Mouse (Mus musculus) kidney, adult 2 months (tissue): ENCODE measurements around the gene Spock1. TPM values are rescaled to one million over a fixed set of nuclear protein-coding genes. Genes with fewer than 3 reads are reported as not detected.

ENCODE experiments used
- DNase-seq: peaks from one replicate; pipeline ENCODE4 v3.0.0; 2021
- H3K27ac ChIP-seq: fragments of 200-500 bp; 2 replicates; pipeline ENCODE4 v1.5.1; 2012; ENCODE audit warnings: low read depth, low read length, control low read depth, inconsistent platforms; ENCODE audit not compliant: insufficient read depth
- H3K27me3 ChIP-seq: fragments of 200-500 bp; replicated peaks from 2 replicates; pipeline ENCODE4 v1.6.1; 2012; ENCODE audit warnings: mild to moderate bottlenecking, moderate library complexity, low read length, inconsistent platforms; ENCODE audit not compliant: control insufficient read depth, insufficient read depth
- H3K36me3 ChIP-seq: fragments of 200-500 bp; 2 replicates; pipeline ENCODE4 v1.6.1; 2012; ENCODE audit warnings: mild to moderate bottlenecking, moderate library complexity, low read length, inconsistent platforms; ENCODE audit not compliant: control insufficient read depth, insufficient read depth
- H3K4me1 ChIP-seq: fragments of 200-500 bp; 2 replicates; pipeline ENCODE4 v1.6.1; 2011; ENCODE audit warnings: low read length; ENCODE audit not compliant: control insufficient read depth, insufficient read depth
- H3K4me3 ChIP-seq: fragments of 200-500 bp; 2 replicates; pipeline ENCODE4 v1.5.1; 2011; ENCODE audit warnings: mild to moderate bottlenecking, low read depth, low read length, control low read depth; ENCODE audit not compliant: insufficient read depth
- CTCF ChIP-seq: fragments of 200-500 bp; conservative IDR thresholded peaks from 2 replicates; pipeline ENCODE4 v1.5.1; 2011; ENCODE audit warnings: low read depth, mild to moderate bottlenecking, control low read depth, low read length, moderate library complexity, mixed read lengths; ENCODE audit not compliant: insufficient read depth, insufficient read length
- POLR2A ChIP-seq: fragments of 200-500 bp; IDR thresholded peaks from one replicate; pipeline ENCODE4 v1.6.1; 2011; ENCODE audit warnings: low read depth, low read length, control low read depth
- WGBS: fragments of 180-500 bp; shearing (Covaris S2); methylation state at CpG from one replicate; pipeline ENCODE4 v1.1.7; 2018; 5-methylcytosine and 5-hydroxymethylcytosine counted together
- polyA plus RNA-seq: library from polyadenylated mRNA; depleted of rRNA; stranded (reverse); fragments of >200 nt; gene quantifications from 2 replicates; pipeline ENCODE4 v1.2.3, GENCODE M21; 2012

Spock1 gene
- polyA plus RNA-seq, 1 experiment, result 0.19 TPM

DNA sequence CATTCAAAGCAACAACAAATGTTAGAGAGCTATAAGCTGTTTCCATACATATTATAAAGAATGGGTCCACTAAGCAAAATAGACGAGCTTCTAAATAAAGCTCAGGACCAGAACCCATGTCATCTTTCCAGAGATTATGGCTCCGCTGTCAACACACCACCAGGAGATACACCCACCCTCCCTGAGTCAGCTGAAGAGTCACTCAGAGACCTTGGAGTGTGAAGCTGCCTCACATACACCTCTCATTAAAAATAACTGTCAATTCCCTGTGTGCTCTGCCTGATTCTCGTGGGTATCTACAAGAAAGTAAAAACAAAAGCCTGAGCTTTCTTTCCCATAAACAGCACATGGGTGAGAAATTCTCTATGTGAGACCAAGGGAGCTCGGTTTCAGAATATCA is 43.1 kb downstream of the Spock1 start:
- DNase-seq, result no peak
- Histone ChIP-seq H3K36me3 (no peaks in the 10 kb centered on the region), H3K4me1 (no peaks in the 10 kb centered on the region), H3K4me3 (no peak overlapping the region), H3K27me3 (no peaks in the 10 kb centered on the region), H3K27ac (no peak overlapping the region)
- WGBS, result 67% methylated on average over 4 of the region's 4 CpGs
- TF ChIP-seq CTCF (no peak), POLR2A (no peak)

DNA sequence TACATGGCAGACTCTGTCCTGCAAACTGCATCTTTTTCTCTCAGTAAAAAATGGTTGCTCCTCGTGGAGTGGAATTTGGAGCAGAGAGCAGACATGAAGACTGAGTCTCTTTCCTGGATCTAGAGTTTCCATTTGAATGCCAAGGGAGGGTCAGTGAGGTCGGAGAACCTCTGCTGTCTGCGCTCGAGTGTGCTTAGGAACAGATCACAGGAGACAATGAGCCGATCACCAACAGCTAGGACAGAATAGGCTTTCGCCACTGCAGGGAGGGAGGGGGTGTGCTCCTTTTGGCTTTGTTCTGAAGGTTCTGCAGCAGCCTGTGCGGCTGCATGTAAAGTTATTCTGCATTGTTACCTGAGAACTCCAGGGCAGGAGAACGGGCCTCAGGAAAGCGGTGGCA is 49.6 kb downstream of the Spock1 start:
- no peak for TF ChIP-seq POLR2A
- no peak overlapping the region for H3K4me3 ChIP-seq
- H3K36me3 ChIP-seq, result no peaks in the 10 kb centered on the region
- no peaks in the 10 kb centered on the region for H3K27me3 ChIP-seq
- 46% methylated on average over 9 of the region's 9 CpGs for WGBS
- no peak for DNase-seq
- no peaks in the 10 kb centered on the region for H3K4me1 ChIP-seq
- H3K27ac ChIP-seq, result no peak overlapping the region

DNA sequence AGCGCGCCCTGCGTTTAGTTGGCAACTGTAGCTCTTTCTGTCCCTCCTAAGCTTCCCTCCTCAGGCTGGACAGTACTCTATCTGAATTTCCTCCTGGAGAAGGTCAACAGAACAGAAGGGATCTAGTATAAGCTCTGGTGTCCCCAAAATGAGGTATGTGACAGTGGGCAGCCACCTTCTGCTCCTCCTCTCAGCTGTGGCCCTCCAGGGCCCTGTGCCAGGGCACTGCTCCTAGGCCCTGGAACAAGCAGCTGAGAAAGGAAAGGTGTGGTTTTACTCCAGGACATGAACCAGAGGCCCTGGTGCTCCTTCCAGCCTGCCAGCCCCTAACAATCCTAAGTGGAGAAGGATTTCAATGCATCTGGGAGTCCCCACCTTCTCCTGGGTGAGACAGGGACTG is 51.1 kb downstream of the Spock1 start:
- no peaks in the 10 kb centered on the region for H3K27me3 ChIP-seq
- H3K4me3 ChIP-seq, result no peak overlapping the region
- no peak overlapping the region for H3K27ac ChIP-seq
- H3K4me1 ChIP-seq, result no peaks in the 10 kb centered on the region
- TF ChIP-seq CTCF, result no peak
- TF ChIP-seq POLR2A, result no peak
- WGBS, result 90% methylated on average over 3 of the region's 3 CpGs
- H3K36me3 ChIP-seq, result no peaks in the 10 kb centered on the region
- no peak for DNase-seq

DNA sequence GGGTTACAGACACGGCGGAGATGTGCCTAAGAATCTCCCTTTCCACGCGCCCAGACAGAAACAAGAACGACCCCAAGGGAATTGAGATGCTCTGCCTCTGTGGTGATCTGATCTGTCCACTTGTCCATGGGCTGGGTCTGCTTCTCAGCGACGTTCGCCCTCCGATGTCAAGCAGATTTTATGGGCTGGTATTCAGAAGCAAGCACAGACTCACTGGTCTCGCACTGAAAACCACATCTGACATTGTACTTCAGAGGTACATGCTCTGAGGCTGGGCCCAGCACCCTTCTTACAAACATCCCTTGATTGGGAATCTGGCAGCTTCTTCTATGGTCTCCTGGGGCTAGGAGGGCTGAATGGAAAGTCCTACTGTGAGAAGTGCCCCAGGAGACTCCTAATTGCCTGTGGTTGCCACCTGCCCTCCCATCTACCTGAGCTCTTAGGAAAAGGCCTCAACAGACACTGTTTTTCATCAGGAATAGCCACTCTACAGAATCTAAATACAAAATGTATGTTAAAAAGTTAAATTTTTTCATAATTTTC is 51.8 kb downstream of the Spock1 start:
- TF ChIP-seq POLR2A (no peak), CTCF (no peak)
- Histone ChIP-seq H3K36me3 (no peaks in the 10 kb centered on the region), H3K4me3 (no peak overlapping the region), H3K27ac (no peak overlapping the region), H3K27me3 (no peaks in the 10 kb centered on the region), H3K4me1 (no peaks in the 10 kb centered on the region)
- WGBS, result 68% methylated on average over 10 of the region's 10 CpGs
- no peak for DNase-seq

DNA sequence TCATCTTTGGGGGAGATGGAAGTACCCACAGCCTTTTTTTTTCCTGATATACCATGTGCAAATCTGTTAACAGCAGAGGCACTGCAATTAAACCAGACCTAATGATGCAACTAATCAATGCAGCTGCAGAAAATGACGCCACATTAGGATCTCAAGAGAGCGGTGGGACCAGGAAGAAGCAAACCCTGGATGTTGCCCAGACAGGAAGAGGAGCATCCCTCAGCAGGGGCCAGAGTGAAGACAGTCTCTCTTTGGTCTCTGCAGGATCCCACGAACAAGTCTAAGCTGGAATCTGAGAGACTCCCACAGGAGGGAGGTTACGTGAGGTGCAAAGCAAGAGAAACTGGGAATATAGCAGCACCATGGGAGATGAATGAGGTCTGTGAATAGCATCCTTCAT is 52.4 kb downstream of the Spock1 start:
- 59% methylated on average over 4 of the region's 4 CpGs for WGBS
- Histone ChIP-seq H3K27me3 (no peaks in the 10 kb centered on the region), H3K4me3 (no peak overlapping the region), H3K4me1 (no peaks in the 10 kb centered on the region), H3K27ac (no peak overlapping the region), H3K36me3 (no peaks in the 10 kb centered on the region)
- TF ChIP-seq CTCF, result no peak
- no peak for DNase-seq

DNA sequence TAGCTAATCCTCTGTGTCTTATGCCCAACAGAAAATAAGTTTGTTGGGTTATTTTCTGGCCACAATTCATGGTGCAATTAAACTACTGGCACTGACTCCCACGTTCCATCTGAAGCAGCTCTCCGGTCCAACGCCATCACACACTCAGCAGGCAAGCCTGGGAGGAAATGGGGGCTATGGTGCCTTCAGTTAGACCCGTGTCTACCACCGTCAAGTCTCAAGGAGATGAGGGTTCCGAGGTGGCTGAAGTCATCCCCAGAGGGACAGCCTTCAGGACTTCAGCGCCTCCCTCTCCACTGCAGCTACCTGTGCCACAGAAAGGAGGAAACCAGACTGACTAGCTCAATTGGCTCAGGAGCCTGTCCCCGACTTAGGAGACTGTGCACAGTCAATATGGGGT is 53.7 kb downstream of the Spock1 start:
- TF ChIP-seq POLR2A, result no peak
- TF ChIP-seq CTCF, result no peak
- WGBS, result 57% methylated on average over 8 of the region's 8 CpGs
- H3K27ac ChIP-seq, result no peak overlapping the region
- H3K4me3 ChIP-seq, result no peak overlapping the region
- no peaks in the 10 kb centered on the region for H3K4me1 ChIP-seq
- H3K36me3 ChIP-seq, result no peaks in the 10 kb centered on the region
- no peaks in the 10 kb centered on the region for H3K27me3 ChIP-seq
- no peak for DNase-seq

DNA sequence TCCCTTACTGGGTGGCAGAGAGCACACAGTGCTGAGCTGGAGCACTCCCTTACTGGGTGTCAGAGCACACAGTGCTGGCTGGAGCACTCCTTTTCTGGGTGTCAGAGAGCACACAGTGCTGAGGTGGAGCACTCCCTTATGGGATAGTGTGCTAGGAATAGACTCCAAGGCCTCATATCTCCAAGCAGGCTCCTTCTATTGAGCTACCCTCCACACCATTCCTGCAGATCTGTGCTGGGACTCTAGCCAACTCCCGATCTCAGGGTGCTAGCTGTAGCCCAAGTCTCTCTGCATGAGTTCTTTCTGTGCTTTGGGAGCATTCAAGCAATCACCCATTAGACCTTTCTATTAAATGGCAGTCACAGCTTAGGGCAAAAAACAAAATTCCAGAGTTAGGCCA is 54.5 kb downstream of the Spock1 start:
- Histone ChIP-seq H3K36me3 (no peaks in the 10 kb centered on the region), H3K4me1 (no peaks in the 10 kb centered on the region), H3K27me3 (no peaks in the 10 kb centered on the region), H3K4me3 (no peak overlapping the region), H3K27ac (no peak overlapping the region)
- DNase-seq, result no peak
- TF ChIP-seq CTCF (no peak), POLR2A (no peak)
- 33% methylated on average over 1 of the region's 1 CpGs for WGBS

DNA sequence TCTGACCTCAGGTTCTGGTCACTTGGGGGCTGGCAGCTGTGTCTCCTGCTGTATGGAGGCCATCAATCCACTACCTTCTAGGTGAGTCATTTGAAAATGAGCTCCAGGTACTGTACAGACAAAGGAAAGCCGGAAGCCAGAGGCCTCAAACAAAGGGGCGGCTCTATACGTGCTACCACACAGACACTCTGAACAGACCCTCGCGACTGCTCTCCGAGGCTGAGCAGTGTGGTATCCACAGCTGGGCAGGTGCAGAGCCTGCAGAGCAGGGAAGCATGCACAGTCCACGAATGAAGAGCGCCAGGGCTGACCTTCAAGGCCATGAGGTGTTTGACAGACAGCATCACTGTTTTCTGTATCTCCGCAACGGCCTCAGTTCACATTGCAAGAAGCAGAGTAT is 55.0 kb downstream of the Spock1 start:
- H3K27ac ChIP-seq, result no peak overlapping the region
- H3K36me3 ChIP-seq, result no peaks in the 10 kb centered on the region
- H3K4me3 ChIP-seq, result no peak overlapping the region
- H3K4me1 ChIP-seq, result no peaks in the 10 kb centered on the region
- DNase-seq, result no peak
- no peak for TF ChIP-seq POLR2A
- TF ChIP-seq CTCF, result no peak
- H3K27me3 ChIP-seq, result no peaks in the 10 kb centered on the region
- 82% methylated on average over 10 of the region's 10 CpGs for WGBS
